Mouse (Mus musculus): ENCODE measurements around the gene Swi5.
A peak's percentile ranks its signal among the peaks of the same experiment; 100 is the strongest.

Swi5 gene

DNA sequence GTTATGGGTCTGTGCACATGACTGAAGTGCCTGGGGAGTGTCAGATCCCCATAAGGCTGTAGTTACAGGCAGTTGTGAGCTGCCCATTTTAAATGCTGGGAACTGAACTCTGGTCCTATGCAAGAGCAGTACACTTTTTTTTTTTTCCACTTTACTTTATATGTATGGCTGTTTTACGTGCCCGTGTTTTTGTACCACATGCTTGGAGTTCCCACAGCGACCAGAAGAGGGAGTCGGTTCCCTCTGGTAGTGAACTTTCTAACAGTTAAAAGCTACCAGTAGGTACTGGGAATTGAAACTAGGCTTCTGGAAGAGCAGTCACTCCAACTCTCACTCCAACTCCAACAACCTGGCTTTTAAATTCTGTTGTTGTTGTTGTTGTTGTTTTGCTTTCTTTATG lies 27.2 kb downstream of the Swi5 start:
- no peak for DNase-seq (ENCODE audit: low spot score in 2 of 2)

DNA sequence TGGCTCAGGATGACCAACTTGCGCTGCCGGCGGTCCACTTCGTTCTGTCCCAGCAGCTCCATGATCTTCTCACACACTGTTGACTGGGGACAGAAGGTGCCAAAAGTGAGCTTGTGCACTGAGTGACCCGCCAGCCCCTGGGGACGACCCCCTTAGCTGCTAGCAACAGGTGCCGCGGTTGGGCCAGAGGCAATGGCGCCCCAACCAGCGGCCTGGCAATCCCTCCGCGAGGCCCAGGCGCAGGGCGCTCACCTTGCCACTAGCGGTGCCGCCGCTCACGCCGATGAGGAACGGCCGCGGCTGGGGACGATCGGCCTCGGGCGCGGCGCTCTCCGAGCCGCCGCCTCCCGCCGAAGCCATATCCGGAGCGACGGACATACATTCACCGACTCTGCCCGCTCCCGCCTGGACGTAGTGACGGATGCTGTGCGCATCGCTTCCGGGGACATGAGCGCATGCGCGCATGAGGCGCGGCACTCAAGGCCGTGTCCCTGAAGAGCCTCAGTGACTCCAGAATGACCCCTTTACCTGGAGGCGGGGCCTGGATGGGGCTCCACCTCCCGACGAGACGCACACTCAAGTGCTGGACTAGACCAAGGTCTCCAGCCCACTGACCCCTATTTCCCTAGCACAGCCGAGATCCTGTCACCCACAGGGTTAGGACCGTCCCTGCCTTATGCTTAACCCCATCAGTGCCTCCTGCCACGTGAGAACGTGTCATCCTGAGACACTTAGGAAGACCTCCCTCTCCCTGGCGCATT lies 28.0 kb downstream of the Swi5 start, which contains the start of gene Uck1:
Gene Uck1, minus strand, starts transcription at position 503 of the 761 bp plus-strand sequence.
- DNase-seq (ENCODE audit: low spot score in 2 of 2): peak; percentile 83 to 85

DNA sequence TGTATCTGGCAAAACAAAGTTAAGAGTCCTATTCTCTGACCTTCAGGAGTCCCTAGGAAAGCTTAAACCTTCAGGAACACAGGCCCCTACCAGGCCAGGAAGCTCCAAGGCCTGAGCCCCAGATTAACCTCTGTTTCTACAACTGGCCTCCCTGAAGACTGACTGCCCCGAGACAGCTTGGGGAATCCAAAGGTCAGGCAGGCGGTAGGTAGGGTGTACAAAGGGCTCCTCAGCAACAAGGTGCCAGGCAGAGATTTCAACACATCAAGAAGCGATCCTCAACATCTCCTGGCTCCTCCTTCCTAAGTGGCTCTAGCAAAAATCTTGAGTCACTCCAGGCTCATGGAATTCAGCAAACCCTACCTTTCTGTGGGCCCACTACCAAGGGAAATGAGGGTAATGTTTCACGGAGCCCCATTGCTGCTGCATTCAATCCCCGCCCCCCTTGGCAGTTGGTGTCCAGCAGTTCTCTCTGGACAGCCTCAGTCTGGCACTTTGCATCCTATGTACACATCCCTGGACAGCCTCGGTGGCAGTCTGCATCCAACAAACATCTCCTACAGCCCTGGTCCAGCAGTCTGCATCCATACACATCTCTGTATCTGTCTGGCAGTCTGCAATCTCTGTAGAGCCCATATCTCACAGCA lies 28.9 kb downstream of the Swi5 start:
- DNase-seq (ENCODE audit: low spot score in 2 of 2): no peak

DNA sequence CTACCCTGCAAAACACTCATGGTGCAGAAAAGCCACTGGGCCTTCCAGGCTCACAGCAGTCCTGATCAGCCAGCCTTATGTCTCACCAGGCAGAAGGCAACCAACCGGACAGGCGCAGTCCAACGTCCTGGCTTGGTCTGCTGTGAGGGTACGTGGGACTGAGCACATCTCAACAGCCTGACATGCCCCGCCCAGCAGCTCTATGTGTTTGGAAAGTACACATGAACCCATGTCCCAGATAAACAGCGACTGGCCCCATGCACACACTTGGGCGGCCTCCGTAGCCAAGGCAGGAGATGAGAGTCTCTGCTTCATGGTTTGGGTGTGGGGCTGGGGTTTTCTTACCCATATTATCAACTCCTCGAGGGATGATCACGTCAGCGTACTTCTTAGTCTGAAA lies 31.6 kb downstream of the Swi5 start:
- DNase-seq (ENCODE audit: low spot score in 2 of 2): no peak

DNA sequence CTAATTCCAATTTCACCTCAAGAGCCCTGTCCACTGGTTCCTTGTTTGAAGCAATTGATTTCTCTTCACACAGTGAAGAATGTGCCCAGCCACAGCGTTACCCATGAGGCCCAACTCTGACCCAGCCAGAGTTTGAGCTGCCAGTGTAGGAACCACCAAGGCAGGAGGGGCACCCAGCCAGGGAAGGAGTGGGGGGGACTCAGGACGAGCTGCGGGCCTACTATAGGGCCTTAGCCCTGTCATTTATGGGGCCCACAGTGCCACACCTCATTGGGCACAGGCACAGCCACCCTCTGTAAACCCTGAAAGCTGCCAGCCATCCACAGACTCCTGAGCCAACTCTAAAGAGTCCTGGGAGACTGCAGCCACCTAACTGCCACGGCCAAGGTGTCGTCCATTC lies 33.3 kb downstream of the Swi5 start:
- no peak for DNase-seq (ENCODE audit: low spot score in 2 of 2)

DNA sequence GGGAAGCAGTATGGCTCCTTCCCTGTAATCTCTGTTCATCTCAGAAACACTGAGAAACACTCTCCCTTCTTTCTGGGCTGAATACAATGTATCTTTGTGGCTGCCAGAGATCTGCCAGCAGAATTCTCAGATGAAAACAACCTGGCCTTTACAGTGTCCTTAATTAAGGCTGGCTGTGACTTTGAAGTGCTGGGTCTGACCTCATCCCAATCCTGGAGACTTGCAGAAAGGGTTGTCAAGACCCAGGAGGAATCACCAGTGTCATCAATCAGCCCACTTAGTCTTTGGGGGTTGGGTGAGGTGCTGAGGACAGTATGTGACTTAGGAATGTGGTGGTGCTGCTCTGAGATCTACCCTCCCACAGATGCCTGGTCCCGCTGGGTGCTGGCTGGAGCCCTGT lies 34.5 kb downstream of the Swi5 start:
- DNase-seq (ENCODE audit: low spot score in 2 of 2): no peak

DNA sequence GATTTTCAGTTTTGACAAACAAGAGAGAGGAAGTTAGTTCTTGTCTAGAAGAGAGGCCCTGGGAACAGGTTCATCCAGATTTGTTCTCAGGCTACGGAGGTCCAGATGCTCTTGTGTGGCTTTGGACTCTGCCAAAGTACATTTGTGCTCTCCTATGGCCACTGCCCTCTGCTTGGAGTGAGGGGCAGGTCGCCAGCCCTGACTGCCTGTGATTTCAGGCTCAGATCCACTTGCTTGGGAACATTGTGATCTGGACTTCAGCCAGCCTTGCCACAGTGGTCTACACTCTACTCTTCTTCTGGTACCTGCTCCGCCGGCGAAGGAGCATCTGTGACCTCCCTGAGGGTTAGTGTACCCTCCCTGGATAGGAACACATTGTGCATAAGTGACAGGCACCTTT lies 35.2 kb downstream of the Swi5 start:
- DNase-seq (ENCODE audit: low spot score in 2 of 2): no peak

DNA sequence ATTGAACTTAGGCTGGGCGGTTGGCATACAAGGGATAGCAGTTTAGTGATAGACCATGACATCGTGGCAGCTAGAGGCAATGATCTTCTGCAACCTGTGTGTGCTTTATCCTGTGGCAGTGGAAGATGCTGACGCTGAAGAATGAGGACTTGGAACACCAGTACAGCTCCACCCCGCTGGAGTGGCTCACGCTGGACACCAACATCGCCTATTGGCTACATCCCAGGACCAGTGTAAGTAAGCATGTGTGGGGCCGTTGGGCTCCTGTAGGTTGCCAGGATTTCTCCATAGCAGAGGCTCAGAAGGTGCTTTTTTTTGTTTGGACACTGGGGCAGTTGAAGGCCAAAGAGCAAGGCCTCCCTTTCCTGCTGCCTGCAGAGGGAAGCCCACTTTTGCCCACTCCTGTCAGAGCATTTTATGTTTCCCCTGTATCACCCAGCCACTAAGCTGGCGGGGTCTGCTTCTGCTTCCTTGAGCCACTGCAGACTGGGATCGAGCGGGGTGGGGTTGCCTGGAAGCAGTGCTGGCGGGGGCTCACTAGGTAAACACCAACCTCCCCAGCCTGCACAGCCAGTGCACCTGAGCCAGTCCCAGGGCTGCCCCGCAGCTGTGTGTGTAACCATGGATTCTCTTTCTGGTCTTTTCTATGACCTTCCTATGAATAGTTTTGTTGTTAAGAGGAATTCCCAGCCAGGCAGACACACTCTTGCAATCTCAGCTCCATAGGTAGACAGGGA lies 35.9 kb downstream of the Swi5 start:
- no peak for DNase-seq (ENCODE audit: low spot score in 2 of 2)

DNA sequence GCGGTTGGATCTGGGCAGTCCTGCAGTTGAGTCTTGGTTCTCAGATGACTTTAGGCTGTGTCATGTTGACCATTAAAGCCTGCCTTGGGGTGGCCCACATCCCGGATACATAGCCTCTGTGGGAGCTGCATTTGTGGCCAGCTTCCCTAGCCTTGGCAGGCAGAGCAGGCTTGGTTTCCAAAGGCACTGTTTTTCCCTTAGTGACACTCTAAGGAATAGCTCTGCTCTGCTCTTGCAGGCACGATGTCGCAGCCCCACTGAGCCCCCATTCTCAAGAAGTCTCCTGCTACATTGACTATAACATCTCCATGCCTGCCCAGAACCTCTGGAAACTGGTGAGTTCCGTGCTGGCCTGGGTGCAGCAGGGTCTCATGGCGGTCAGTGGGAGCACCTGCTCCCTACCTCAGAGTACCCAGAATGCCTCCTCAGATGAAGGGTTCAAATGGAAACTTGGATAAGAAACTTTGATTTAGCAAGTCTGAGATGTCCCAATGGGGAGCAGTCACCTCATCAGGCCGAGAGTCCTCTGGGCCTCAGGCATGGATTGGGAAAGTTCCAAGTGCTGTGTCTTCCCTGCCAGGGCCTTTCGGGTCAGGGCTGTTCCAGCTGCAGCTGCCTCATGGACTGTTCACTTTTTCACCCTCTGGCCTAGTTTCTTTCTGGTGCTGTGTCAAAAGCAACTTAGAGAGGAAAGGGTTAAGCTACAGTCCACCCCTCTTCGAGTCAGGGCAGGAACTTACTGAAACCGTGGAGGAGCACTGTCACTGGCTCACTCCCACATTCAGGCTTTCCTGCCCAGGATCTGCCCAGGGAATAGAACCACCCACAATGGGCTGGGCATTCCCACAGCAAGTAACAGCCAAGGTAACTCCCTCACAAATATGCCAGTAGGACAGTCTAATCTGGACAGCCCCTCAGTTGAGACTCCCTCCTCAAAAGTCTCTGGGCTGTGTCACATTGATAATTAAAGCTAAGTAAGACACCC lies 39.2 kb downstream of the Swi5 start:
- DNase-seq (ENCODE audit: low spot score in 2 of 2): no peak

DNA sequence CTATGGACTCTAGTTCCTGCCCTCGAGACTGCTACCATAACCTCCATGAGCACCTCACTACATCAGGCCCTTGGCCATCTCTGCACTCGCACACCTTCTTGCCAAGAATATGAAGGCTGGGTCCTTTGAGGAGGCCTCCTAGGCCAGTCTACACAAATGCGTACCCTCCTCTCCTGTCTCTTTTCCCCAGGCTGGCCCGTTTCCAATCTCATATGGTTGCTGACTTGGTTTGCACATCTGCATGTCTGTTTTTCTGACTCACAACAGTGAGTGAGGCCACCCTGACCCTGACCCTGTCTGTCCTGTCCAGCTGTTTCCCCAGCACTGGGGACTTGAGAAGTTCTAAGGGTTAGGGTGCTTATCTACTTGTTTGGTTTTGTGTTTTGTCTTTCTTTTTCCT lies 41.1 kb downstream of the Swi5 start:
- no peak for DNase-seq (ENCODE audit: low spot score in 2 of 2)

DNA sequence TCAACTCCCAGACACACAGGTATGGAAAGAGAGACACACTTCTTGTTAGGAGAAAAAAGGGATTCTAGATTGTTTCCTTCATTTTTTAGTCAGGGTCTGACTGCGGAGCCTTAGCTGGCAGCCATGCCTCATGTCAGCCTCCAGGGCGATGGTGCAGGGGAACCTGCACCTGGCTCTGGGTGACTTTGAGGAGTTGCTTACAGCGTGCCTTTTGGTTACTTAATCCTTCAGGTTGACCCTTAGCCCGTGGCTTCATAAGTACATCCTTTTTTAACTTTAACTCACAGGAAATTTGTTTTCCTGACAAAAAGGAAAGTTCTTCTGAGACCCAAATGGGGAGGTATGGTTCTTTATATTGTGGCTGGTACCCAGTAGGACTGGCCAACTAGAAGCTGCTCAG lies 44.9 kb downstream of the Swi5 start:
- DNase-seq (ENCODE audit: low spot score in 2 of 2): no peak

DNA sequence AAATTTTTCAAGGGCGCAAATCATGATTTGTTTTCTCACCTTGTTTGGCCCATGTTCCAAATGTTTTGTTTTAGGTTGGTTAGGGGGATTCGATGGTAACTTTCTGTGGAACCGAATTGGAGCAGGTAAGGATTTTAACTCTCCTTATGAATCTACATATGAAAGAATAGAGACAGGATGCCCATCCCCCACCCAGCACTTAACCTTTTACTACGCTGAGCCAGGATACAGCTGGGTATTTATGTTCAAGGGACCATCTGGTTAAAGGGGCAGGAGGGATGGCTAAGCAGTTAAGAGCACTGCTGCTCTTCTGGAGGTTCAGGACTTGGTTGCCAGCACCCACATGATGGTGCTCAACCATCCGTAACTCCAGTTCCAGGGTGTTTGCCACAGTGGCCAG lies 47.3 kb downstream of the Swi5 start:
- DNase-seq (ENCODE audit: low spot score in 2 of 2): no peak

DNA sequence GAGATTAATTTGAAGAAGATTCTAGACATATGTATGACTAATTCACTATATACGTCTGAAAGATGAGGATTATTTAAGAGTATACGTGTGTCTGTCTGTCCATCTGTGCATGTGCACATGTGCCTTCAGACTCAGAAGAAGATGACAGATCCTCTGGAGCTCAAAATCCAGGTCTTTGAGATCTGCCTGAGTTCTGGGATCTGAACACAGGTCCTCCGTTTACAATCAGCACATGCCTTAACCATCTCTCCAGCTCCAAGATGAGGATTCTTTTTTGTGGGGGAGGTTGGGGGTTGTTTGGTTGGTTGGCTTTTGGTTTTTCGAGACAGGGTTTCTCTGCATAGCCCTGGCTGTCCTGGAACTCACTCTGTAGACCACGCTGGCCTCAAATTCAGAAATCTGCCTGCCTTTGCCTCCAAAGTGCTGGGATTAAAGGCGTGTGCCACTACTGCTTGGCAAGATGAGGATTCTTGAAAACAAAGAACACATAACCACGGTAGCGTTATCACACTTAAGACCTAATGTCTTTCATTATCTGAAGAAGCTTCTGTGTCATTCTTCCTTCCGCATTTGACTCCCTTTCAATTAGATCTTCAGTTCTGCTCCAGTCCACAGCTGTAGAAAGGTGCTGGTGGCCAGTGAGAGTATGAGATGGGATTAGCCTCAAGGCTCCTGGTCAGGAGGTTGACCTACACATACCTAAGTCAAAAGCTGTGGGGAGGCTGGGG lies 49.0 kb downstream of the Swi5 start:
- no peak for DNase-seq (ENCODE audit: low spot score in 2 of 2)

DNA sequence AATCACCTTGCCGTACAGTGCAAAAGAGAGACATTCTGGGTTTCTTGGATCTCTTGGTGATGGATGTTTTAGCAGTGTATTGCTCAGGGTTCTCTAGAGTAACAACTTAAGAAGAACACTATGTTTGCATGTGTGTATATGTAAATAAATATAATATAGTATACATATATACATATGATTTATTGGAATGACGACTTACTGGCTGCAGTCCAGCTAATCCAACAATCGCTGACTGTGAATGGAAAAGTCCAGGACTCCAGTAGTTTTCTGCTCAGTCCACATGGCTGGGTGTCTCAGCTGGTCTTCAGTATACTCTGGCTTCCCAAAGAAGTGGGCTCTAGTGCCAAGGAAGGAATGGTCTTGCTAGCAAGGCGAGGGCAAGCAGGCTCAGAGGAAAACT lies 50.3 kb downstream of the Swi5 start:
- DNase-seq (ENCODE audit: low spot score in 2 of 2): no peak

DNA sequence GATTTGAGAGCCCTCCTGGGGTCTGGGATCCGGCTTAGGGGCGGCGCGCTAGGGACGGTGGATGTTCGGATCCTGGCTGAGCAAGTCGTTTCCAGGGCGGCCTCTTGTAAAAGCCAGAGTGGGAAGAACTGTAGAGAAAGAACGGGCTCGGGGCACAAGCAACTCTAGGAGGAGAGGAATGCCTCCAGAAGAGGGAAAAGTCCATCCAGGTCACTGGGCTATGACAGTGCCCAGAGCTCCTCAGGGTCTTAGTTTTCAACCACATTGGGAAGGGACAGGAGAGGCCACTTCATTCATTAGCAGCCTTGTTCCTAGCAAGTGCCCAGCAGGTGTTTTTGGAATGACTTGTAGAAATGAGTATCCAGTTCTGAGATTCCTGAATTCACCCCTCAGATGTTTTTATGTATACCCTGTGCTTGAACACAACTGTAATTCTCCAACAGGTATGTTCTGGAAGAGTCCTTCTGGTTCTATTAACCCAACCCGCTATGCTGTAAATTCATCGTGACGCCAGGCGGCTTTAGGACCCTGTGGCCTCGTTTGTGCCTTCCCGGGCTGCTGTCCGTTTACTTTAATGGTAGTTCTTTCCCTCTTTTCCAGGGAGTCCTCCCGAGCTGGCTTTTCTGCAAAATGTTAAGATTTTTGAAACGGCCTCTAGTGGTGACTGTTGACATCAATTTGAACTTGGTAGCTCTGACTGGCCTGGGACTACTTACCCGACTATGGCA lies 51.0 kb downstream of the Swi5 start:
- no peak for DNase-seq (ENCODE audit: low spot score in 2 of 2)

DNA sequence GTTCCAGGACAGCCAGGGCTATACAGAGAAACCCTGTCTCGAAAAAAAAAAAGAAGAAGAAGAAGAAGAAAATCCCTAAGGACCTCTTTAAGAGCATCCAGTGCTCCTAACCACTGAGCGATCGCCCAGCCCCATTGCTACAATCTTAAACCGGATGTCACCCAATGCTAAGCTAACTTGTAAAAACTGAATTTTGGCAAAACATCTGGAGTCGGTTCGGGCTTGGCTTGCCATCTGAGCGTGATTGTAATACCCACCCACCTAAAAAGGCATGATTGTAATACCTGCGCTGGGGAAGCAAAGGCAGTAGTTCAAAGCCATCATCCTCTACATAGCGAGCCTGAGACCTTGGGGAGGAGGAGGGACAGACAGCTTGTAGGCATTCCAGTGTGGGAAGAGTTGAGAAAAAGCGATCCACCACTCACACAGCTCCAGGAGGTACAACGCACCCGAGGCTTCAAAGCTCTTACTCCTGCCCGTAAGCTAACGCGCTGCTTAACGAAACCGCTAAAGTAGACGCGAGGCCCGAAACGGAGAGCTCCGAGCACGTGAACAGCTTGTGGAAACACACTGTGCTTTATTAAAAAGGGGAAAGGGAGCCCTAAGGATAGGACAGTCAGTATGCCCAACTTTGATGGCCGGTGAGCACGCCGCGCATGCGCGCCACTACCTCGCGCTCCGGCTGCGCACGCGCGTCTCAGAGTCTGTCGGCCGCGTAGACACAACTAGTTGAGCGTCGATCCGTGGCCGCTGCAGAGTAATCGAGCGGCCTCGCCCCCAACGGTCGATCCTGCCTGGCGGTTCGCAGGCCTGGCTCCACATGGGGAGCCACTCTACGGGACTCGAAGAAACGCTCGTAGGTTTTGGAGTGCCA lies 51.8 kb downstream of the Swi5 start, which contains the start of gene Pomt1:
Gene Pomt1, plus strand, starts transcription at position 705 of the 874 bp plus-strand sequence.
- peak; percentile 81 to 84 for DNase-seq (ENCODE audit: low spot score in 2 of 2)

DNA sequence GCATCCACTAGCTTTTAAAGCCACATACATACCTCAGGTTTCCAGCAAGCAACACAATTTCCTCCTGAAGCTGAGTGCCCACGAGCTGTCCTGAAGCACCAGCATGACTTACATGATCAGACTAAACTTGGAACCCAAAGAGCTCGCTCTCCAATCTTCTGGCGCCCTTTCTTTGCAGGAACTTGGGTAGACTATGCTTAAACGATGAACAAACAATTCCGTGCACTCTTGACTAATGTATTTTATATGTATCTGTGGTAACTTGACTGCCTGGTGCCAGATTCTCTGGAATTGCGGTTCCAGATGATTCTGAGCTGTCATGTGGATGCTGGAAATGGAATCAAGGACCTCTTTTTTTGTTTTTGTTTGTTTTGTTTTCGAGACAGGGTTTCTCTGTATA lies 52.4 kb downstream of the Swi5 start:
- no peak for DNase-seq (ENCODE audit: low spot score in 2 of 2)
